Mouse (Mus musculus) olfactory bulb, adult 2 months (tissue): ENCODE results near the gene Map3k20.

Experiments used
- CTCF ChIP-seq: fragments of 200-500 bp; IDR thresholded peaks from 2 replicates; pipeline ENCODE4 v1.5.1; 2012; ENCODE audit warnings: low read depth, mild to moderate bottlenecking, low read length, moderate library complexity; ENCODE audit not compliant: insufficient read depth
- POLR2A ChIP-seq: fragments of 200-500 bp; IDR thresholded peaks from 2 replicates; pipeline ENCODE4 v1.6.1; 2012; ENCODE audit warnings: mild to moderate bottlenecking, low read depth, low read length, moderate library complexity; ENCODE audit not compliant: insufficient read depth

DNA sequence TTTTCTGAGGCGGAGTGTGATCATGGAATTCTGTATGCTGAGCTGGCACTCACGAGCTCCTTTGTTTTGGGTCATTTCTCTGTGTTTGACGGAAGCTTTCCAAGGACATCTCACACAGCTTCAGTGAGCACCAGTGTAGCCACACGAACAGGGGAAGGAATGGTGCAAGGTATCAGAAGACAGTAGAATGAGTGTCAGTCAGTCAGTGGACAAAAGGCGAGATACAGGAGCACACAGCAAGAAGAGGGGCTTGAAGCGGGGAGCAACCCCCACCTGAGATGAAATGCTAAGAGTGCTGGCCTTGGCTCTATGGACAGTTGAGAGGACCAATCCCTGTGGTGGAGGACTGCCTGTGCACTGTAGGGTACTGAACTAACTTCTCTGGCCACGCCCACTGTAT is 44.7 kb upstream of the Map3k20 start:
- no peak for TF ChIP-seq POLR2A
- TF ChIP-seq CTCF = no peak
